Mouse (Mus musculus) A20 (cell line): ENCODE results near the gene Ruvbl2.
A peak's percentile ranks its signal among the peaks of the same experiment; 100 is the strongest.

Source experiments
- DNase-seq: peaks from one replicate; pipeline ENCODE4 v3.0.0-alpha.2; 2011; ENCODE audit warnings: low read depth, low spot score

The Ruvbl2 gene

GRCm38 (mm10) chr7:45401521-45402085, 36.3 kb downstream of the Ruvbl2 start:
- no peak for DNase-seq

GRCm38 (mm10) chr7:45396787-45397186, 41.1 kb downstream of the Ruvbl2 start:
- DNase-seq = no peak

GRCm38 (mm10) chr7:45396337-45396775, 41.5 kb downstream of the Ruvbl2 start:
- DNase-seq = peak; percentile 56

- peak; percentile 100 for DNase-seq
These were observed 42.1 kb downstream of the Ruvbl2 start, which contains the start of gene Snrnp70 for GRCm38 (mm10) chr7:45395578-45396336. Gene Snrnp70, minus strand, starts transcription at chr7:45395742.

- DNase-seq = no peak
These were observed 42.8 kb downstream of the Ruvbl2 start for GRCm38 (mm10) chr7:45395129-45395541.

- DNase-seq = no peak
These were observed 51.8 kb downstream of the Ruvbl2 start for GRCm38 (mm10) chr7:45386077-45386476.

GRCm38 (mm10) chr7:45376057-45376456, 61.8 kb downstream of the Ruvbl2 start:
- DNase-seq = no peak

GRCm38 (mm10) chr7:45374620-45375019, 63.3 kb downstream of the Ruvbl2 start:
- DNase-seq = no peak

GRCm38 (mm10) chr7:45372371-45372770, 65.5 kb downstream of the Ruvbl2 start:
- DNase-seq = no peak
